Mouse (Mus musculus): ENCODE results near the gene Ubc. TPM values are rescaled to one million over a fixed set of nuclear protein-coding genes. Genes with fewer than 3 reads are reported as not detected.

Gene Ubc
- total RNA-seq (2023), result 1,533 TPM

DNA sequence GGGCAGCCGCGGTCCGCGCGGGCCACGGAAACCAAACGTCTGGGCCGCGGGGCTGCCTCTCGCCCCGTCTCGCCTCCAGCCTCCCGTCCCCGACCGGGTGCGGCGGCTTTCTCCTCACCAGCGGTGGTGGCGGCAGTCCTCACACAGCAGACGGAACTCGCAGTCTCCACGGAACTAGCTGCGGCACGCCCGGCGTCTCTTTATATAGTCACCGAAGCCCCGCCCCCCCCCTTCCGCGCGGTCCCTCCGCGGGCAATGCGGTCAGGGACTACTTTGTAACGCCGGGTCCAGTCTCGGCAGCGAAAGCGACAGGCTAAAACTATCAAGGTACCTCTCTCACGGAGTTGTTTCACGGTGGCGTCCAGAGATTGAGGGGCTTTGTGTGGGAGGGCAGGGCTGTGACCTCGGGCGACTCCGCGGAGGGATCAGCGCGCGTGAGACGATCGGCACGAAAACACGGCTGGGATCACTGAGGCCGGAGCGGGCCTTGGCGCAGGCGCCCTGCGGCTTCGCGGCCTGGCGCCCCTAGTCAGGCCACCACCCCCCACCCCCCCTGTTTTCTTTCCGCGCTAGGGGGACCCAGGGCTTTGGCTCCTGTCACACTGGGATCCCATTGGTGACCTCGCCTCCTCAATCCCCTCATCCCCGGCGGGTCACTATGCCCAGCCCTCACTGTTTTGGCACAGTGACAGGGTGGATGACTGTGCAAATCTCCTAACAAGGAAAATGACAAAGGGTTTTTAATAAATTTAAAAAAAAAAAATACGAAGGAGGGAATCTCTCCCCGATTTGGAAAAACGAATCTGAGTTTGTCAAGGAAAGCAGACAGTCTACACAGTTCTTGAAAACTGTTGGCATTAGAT lies at the start of gene Ubc:
Gene Ubc (minus strand): TSS at position 624 of the 863 bp plus-strand sequence.

DNA sequence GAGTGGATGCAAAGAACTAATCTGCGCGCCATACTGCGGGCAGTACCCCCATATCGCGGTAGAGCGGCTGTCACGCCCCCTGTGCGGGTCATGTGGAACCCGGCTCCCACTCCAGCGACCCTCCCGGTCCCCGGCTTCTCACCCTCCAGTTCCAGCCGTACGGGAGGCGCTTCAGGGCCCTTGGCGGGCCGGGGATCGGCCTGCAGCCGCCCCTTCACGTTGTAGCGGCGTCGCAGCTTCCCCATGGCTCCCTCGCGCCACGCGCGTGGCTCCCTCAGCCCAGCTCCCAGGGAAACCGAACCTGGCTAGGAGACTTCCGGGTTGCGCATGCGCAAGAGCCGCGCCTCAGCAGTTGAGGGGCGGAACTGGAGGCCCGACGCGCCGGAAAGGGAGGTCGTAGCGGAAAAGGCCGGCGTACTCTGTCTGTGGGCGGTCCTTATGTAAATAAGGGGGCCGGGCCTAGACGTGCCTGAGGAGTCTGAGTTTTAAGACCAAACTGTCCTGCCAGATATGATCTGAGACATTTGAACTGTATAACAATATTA lies 43.9 kb upstream of the Ubc start, which contains the start of gene Dhx37:
Gene Dhx37 (minus strand): TSS at position 329 of the 545 bp plus-strand sequence.

DNA sequence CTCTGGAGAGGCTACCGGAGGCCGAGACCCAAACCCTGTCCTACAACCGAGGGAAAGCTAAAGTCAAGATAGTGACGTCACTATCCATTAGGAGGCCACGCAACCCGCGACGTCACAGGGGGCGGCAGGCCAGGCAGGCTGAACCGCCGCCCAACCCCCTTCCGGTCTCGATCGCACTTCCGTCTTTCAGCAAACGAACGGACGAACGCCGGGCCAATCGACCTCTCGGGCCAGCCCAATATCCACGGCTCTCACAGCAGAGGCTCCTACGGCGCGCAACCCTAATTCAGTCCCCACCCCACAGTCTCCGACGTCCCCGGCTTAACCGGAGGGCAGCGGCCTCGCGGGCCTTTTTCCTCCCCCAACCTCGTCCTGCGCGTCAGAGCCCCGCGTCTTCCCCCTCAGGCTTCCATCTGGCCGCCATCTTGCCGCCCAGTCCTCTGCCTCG lies 847 bp downstream of the Ubc start, which contains the start of gene Gm10382:
Gene Gm10382 (plus strand): TSS at position 192 of the 448 bp plus-strand sequence.

DNA sequence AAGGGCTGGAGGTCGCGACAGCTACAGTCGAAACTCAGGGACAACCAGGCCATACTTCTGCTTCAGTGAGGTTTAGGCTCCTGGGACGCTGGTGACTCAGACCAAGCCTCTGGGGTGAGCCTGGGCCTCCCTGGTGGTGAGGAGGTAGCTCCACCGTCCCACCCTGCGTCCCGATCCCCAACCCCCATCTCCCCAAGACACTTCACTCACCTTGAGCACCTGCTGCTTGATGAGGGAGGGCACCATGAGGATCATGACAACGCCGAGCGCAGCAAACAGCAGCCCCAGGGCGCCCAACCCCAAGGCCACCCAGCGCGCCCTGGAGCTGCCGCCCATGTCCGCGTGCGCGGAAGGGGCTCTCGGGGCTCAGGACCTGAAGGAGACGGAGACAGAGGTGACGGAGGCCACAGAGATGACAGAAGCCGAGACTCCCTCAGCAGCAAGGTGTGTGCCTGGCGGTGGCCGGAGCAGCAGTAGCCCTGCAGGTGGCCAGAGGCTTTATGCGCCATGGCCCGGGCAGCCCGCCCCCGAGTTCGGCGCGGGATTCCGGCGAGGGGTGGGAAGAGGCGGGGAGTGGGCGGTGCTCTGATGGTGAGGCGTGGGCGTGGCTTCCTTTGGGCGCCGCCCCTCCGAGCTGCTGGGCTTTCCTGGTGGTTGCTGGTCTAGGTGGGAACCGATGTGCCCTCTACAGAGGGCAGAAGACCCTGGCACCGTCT lies 49.3 kb downstream of the Ubc start, which contains the start of gene Scarb1:
Gene Scarb1 (minus strand): TSS at position 548 of the 716 bp plus-strand sequence.

Other genes starting within 250 kb of the Ubc start
- gene Ncor2, start 211.0 kb downstream of the Ubc start, total RNA-seq (2023), result 198 TPM
- gene Scarb1, start 49.1 kb downstream of the Ubc start, total RNA-seq (2023), result 19.5 TPM
- not detected for gene Gm10382, start 880 bp downstream of the Ubc start, total RNA-seq (2023)
- 22.5 TPM for gene Dhx37, start 43.9 kb upstream of the Ubc start, total RNA-seq (2023)
- gene Bri3bp, start 51.4 kb upstream of the Ubc start, total RNA-seq (2023), result 19.1 TPM
- gene Aacs, start 85.6 kb upstream of the Ubc start, total RNA-seq (2023), result 27.6 TPM
- gene Tmem132b, start 141.6 kb upstream of the Ubc start, total RNA-seq (2023), result 1.3 TPM

Data from CD4-positive naive resting alpha-beta T cell, adult 76 days (primary cell).